In genomic region chr12:33957400-33958240, GRCm38 (mm10) we compare ENCODE assay signal across 8 mouse cellular contexts. TPM values are rescaled to one million over a fixed set of nuclear protein-coding genes. Genes with fewer than 3 reads are reported as not detected.
A peak's percentile ranks its signal among the peaks of the same experiment; 100 is the strongest.
DNase-seq lines count a peak whose midpoint lies in the region; ATAC-seq and TF ChIP-seq lines count a peak whose summit lies in the region.

Twist1 (plus strand) TSS chr12:33957671.

- no peak within 1 kb of the TSS for H3K27ac ChIP-seq in forebrain, embryonic 16.5 days (ENCODE audit: low read length)
- peak within 1 kb of the TSS; percentile 58 for H3K27ac ChIP-seq in hindbrain, embryonic 11.5 days (ENCODE audit: low read depth, low read length)
- H3K27ac ChIP-seq in liver, embryonic 15.5 days (replicated peaks): no peak within 1 kb of the TSS
- no peak within 1 kb of the TSS for H3K27ac ChIP-seq in small intestine, adult 2 months (ENCODE audit: insufficient read depth, low read depth, low read length)

- peak within 1 kb of the TSS; percentile 71 for H3K4me2 ChIP-seq in forebrain, embryonic 16.5 days (ENCODE audit: low read length)
- H3K4me2 ChIP-seq in hindbrain, embryonic 11.5 days (replicated peaks; ENCODE audit: low read depth, low read length): peak within 1 kb of the TSS; percentile 65
- peak within 1 kb of the TSS; percentile 59 for H3K4me2 ChIP-seq in liver, embryonic 15.5 days

- peak; percentile 71 for ATAC-seq in forebrain, embryonic 16.5 days
- peak; percentile 74 for ATAC-seq in hindbrain, embryonic 11.5 days (ENCODE audit: low FRiP score)
- no peak for ATAC-seq in liver, embryonic 15.5 days (ENCODE audit: insufficient read depth)
- no peak for ATAC-seq in inflammation-experienced regulatory T-cells, adult 6 months

- H3K4me3 ChIP-seq in forebrain, embryonic 16.5 days (replicated peaks; ENCODE audit: low read length): peak within 1 kb of the TSS; percentile 50
- H3K4me3 ChIP-seq in hindbrain, embryonic 11.5 days (ENCODE audit: low read depth, low read length): peak within 1 kb of the TSS; percentile 48
- H3K4me3 ChIP-seq in liver, embryonic 15.5 days (replicated peaks): peak within 1 kb of the TSS; percentile 39
- H3K4me3 ChIP-seq in small intestine, adult 2 months (ENCODE audit: low read depth, low read length): peak within 1 kb of the TSS; percentile 63

- TF ChIP-seq CTCF in small intestine, adult 2 months (IDR thresholded peaks at IDR 0.05; ENCODE audit: extremely low read depth, insufficient read length, insufficient replicate concordance, low read depth, low read length): no peak

- under 1% methylated on average over 76 of the region's 105 CpGs for WGBS in forebrain, embryonic 16.5 days
- 1% methylated on average over 53 of the region's 105 CpGs for WGBS in hindbrain, embryonic 11.5 days
- under 1% methylated on average over 87 of the region's 105 CpGs for WGBS in liver, embryonic 15.5 days (ENCODE audit: insufficient replicate concordance)
- 2% methylated on average over 96 of the region's 105 CpGs for WGBS in small intestine, adult 2 months

- DNase-seq in adrenal gland, adult (ENCODE audit: inconsistent age in 2 of 2, low spot score in 1 of 2): peak; percentile 40 to 81
- DNase-seq in adrenal gland, adult 8-10 months: no peak
- DNase-seq in adipocyte (ENCODE audit: low spot score): peak; percentile 80
- DNase-seq in hindbrain, embryonic 11.5 days (ENCODE audit: low spot score): peak; percentile 65

- peaks cover 21% of the 10 kb centered on the region for H3K4me1 ChIP-seq in forebrain, embryonic 16.5 days (replicated peaks; ENCODE audit: control insufficient read depth, insufficient read depth, low read length)
- peaks cover 14% of the 10 kb centered on the region for H3K4me1 ChIP-seq in hindbrain, embryonic 11.5 days (replicated peaks; ENCODE audit: control insufficient read depth, insufficient read depth, low read length)
- H3K4me1 ChIP-seq in liver, embryonic 15.5 days (replicated peaks): 0 out of 2 replicates have a peak, but pooled peaks cover 6% of the 10 kb centered on the region
- peaks cover 3% of the 10 kb centered on the region; the same call in 1 of the 2 replicates for H3K4me1 ChIP-seq in small intestine, adult 2 months (ENCODE audit: control insufficient read depth, insufficient read depth, insufficient read length, low read length)

- peak within 1 kb of the TSS; percentile 59 for H3K9ac ChIP-seq in forebrain, embryonic 16.5 days (replicated peaks; ENCODE audit: low read depth, low read length)
- peak within 1 kb of the TSS; percentile 57 for H3K9ac ChIP-seq in hindbrain, embryonic 11.5 days (ENCODE audit: low read depth, low read length)
- H3K9ac ChIP-seq in liver, embryonic 15.5 days: no peak within 1 kb of the TSS

- no peak for TF ChIP-seq POLR2A in small intestine, adult 2 months (IDR thresholded peaks at IDR 0.05; ENCODE audit: low read depth, low read length)

- H3K9me3 ChIP-seq in forebrain, embryonic 16.5 days (ENCODE audit: control insufficient read depth, low read length): no peaks in the 10 kb centered on the region
- H3K9me3 ChIP-seq in hindbrain, embryonic 11.5 days (ENCODE audit: control insufficient read depth, low read length): no peaks in the 10 kb centered on the region
- no peaks in the 10 kb centered on the region for H3K9me3 ChIP-seq in liver, embryonic 15.5 days (replicated peaks)

- H3K36me3 ChIP-seq in forebrain, embryonic 16.5 days (ENCODE audit: control insufficient read depth, insufficient read depth): no peaks in the 10 kb centered on the region
- H3K36me3 ChIP-seq in hindbrain, embryonic 11.5 days (ENCODE audit: control insufficient read depth, insufficient read depth, low read length): no peaks in the 10 kb centered on the region
- H3K36me3 ChIP-seq in liver, embryonic 15.5 days (replicated peaks): no peaks in the 10 kb centered on the region
- H3K36me3 ChIP-seq in small intestine, adult 2 months (ENCODE audit: control insufficient read depth, insufficient read depth, low read length): no peaks in the 10 kb centered on the region

- peaks cover 60% of the 10 kb centered on the region for H3K27me3 ChIP-seq in forebrain, embryonic 16.5 days (replicated peaks; ENCODE audit: control insufficient read depth, insufficient read depth, low read length)
- H3K27me3 ChIP-seq in hindbrain, embryonic 11.5 days (ENCODE audit: control insufficient read depth, insufficient read depth, low read length): peaks cover 73% of the 10 kb centered on the region
- H3K27me3 ChIP-seq in liver, embryonic 15.5 days: peaks cover 88% of the 10 kb centered on the region
- peaks cover 36% of the 10 kb centered on the region for H3K27me3 ChIP-seq in small intestine, adult 2 months (ENCODE audit: control insufficient read depth, insufficient read depth, low read length)

RNA-seq across cellular contexts. Expression of gene Twist1, which starts in this region (rescaled TPM):
- 1 to 10 TPM; 4.9 to 7.5 (median 5.8) TPM for total RNA-seq in adrenal gland, adult 8-10 months (2022)
- polyA plus RNA-seq in forebrain, embryonic 16.5 days (2015; fragmentation: Nextera tagmentation; extraction: Ambion mirVana): 0.51 and 0.58 TPM in 2 replicates
- polyA plus RNA-seq in hindbrain, embryonic 11.5 days (2014; fragmentation: Nextera tagmentation; extraction: Ambion mirVana): 23.6 and 29.4 TPM in 2 replicates
- 0.12 TPM in 2 replicates for polyA plus RNA-seq in liver, embryonic 15.5 days (2015; fragmentation: Nextera tagmentation; extraction: Ambion mirVana)
- 0.37 and 4.0 TPM in 2 replicates for polyA plus RNA-seq in small intestine, adult 2 months (2012; rRNA removed)
- polyA plus RNA-seq in inflammation-experienced regulatory T-cells, adult 6 months (2017; shearing (Covaris generic)): not detected

Comparison
In these comparisons a context has a peak if more than half of its experiments do, and no peak if none do; other contexts are left out.
1. Peak in ATAC-seq, H3K4me3 ChIP-seq, H3K9ac ChIP-seq and H3K4me2 ChIP-seq in forebrain, embryonic 16.5 days; RNA of the gene not detected or under 1 TPM.